Mouse (Mus musculus) megakaryocyte-erythroid progenitor cell, adult 5-6 weeks (primary cell): ENCODE measurements at regions not wholly inside any gene's neighbourhood (a gene's known extent, or its start where the extent isn't known, plus 50 kb on each side); places are given as distances from the start of the nearest gene placed in this dataset.

Source experiments
- ATAC-seq: replicated peaks from 2 replicates; pipeline ENCODE4 v1.8.0; 2016; ENCODE audit warnings: mild to moderate bottlenecking, inconsistent platforms; ENCODE audit not compliant: severe bottlenecking, poor library complexity, low FRiP score, low TSS enrichment

GRCm38 (mm10) chr14:102510387-102510786 lies 472.1 kb downstream of the Kctd12 start:
- peak; percentile 83; the same call in 1 of the 2 replicates for ATAC-seq

- no peak for ATAC-seq
Observed at GRCm38 (mm10) chr14:102505696-102506321, 476.6 kb downstream of the Kctd12 start.

GRCm38 (mm10) chr14:102497179-102497578 lies 485.3 kb downstream of the Kctd12 start:
- no peak for ATAC-seq

GRCm38 (mm10) chr14:102492376-102492775 lies 490.1 kb downstream of the Kctd12 start:
- no peak for ATAC-seq

GRCm38 (mm10) chr14:102491205-102491604 lies 491.2 kb downstream of the Kctd12 start:
- no peak for ATAC-seq

- ATAC-seq: no peak
Observed at GRCm38 (mm10) chr14:102477162-102477561, 505.3 kb downstream of the Kctd12 start.

GRCm38 (mm10) chr14:102469326-102469725 lies 513.1 kb downstream of the Kctd12 start:
- no peak for ATAC-seq

- no peak for ATAC-seq
Observed at GRCm38 (mm10) chr14:102461001-102461400, 521.4 kb downstream of the Kctd12 start.

GRCm38 (mm10) chr14:102439738-102440137 lies 542.7 kb downstream of the Kctd12 start:
- ATAC-seq: no peak

- ATAC-seq: no peak
Observed at GRCm38 (mm10) chr14:102403397-102404115, 578.9 kb downstream of the Kctd12 start.

- ATAC-seq: no peak
Observed at GRCm38 (mm10) chr14:102402061-102402689, 580.3 kb downstream of the Kctd12 start.

GRCm38 (mm10) chr14:102396036-102396734 lies 586.3 kb downstream of the Kctd12 start:
- ATAC-seq: no peak

- ATAC-seq: no peak
Observed at GRCm38 (mm10) chr14:102392351-102392750, 590.1 kb downstream of the Kctd12 start.

- ATAC-seq: no peak
Observed at GRCm38 (mm10) chr14:102372994-102373567, 609.4 kb downstream of the Kctd12 start.

GRCm38 (mm10) chr14:102361589-102361988 lies 620.8 kb downstream of the Kctd12 start:
- no peak for ATAC-seq

- no peak for ATAC-seq
Observed at GRCm38 (mm10) chr14:102329409-102329808, 599.7 kb downstream of the Lmo7 start.

GRCm38 (mm10) chr14:102306332-102306731 lies 576.6 kb downstream of the Lmo7 start:
- no peak for ATAC-seq

- ATAC-seq: no peak
Observed at GRCm38 (mm10) chr14:102302826-102303225, 573.1 kb downstream of the Lmo7 start.

- ATAC-seq: no peak
Observed at GRCm38 (mm10) chr14:102300251-102300650, 570.5 kb downstream of the Lmo7 start.

- ATAC-seq: no peak
Observed at GRCm38 (mm10) chr14:102291361-102291760, 561.6 kb downstream of the Lmo7 start.
